Mouse (Mus musculus) Patski (cell line): ENCODE measurements around the gene Stard10. TPM values are rescaled to one million over a fixed set of nuclear protein-coding genes. Genes with fewer than 3 reads are reported as not detected.
A peak's percentile ranks its signal among the peaks of the same experiment; 100 is the strongest.

Experiments
- ATAC-seq: fragments of 100-300 bp; one replicate; pipeline ENCODE4 v1.8.0; 2021
- CTCF ChIA-PET: fragments of 350-600 bp; sonication (Branson Sonifier 250); formaldehyde crosslinking; loops from one replicate; lab custom pipeline; 2022; ENCODE audit warnings: inconsistent platforms; lab: Charles Lee
- POLR2A ChIA-PET: fragments of 350-600 bp; sonication (Branson Sonifier 250); formaldehyde crosslinking; loops from one replicate; lab custom pipeline; 2022; ENCODE audit warnings: antibody characterized with exemption, inconsistent platforms; lab: Charles Lee
- DNase-seq: peaks from one replicate; pipeline ENCODE4 v3.0.0-alpha.2; 2011; ENCODE audit warnings: low read depth, low spot score
- H3K27me3 ChIP-seq: fragments of 371-371 bp; one replicate; pipeline ENCODE4 v1.5.1; 2021
- CTCF ChIP-seq: fragments of 100-300 bp; IDR thresholded peaks from one replicate; pipeline ENCODE4 v1.5.1; 2021
- in situ Hi-C: fragments of 300-500 bp; cut with MboI; formaldehyde crosslinking; loops from 3 replicates; pipeline ENCODE4 v1.11.1; 2018; ENCODE audit warnings: low pct_unique_long_range_greater_than_20kb, mixed read lengths
- polyA plus RNA-seq: library from polyadenylated mRNA; unstranded; gene quantifications from one replicate; pipeline ENCODE4 v1.2.3, GENCODE M21; 2021

The Stard10 gene
- polyA plus RNA-seq, 1 experiment from 2014 or later = 68.5 TPM

GRCm38 (mm10) chr7:101376701-101377340 lies 59.9 kb downstream of the Stard10 start:
- ChIA-PET CTCF (interaction anchor here (1.1 to 3.2 kb wide), 2 partner anchors 36 to 66 kb away, joined by 3 to 17 read pairs; no protein-coding TSS in a partner anchor), POLR2A (no interaction called here)
- in situ Hi-C loops = loop anchor here (5.0 kb wide), 1 partner anchor 320 kb away; no protein-coding TSS in a partner anchor
- no peak for ATAC-seq
- no peaks in the 10 kb centered on the region for H3K27me3 ChIP-seq
- TF ChIP-seq CTCF = no peak
- no peak for DNase-seq

- H3K27me3 ChIP-seq = no peaks in the 10 kb centered on the region
- CTCF ChIA-PET = interaction anchor here (1.1 to 3.2 kb wide), 2 partner anchors 35 to 67 kb away, joined by 3 to 17 read pairs; no protein-coding TSS in a partner anchor
- DNase-seq (no peak), ATAC-seq (peak; percentile 22)
- POLR2A ChIA-PET = interaction anchor here (1.1 kb wide), 1 partner anchor 43 kb away, joined by 3 read pairs; no protein-coding TSS in a partner anchor
- in situ Hi-C loops = loop anchor here (5.0 kb wide), 1 partner anchor 321 kb away; no protein-coding TSS in a partner anchor
- no peak for TF ChIP-seq CTCF
Measured at GRCm38 (mm10) chr7:101377741-101378262, 60.9 kb downstream of the Stard10 start.

- CTCF ChIA-PET = interaction anchor here (1.1 to 3.2 kb wide), 2 partner anchors 34 to 67 kb away, joined by 3 to 17 read pairs; no protein-coding TSS in a partner anchor
- no peaks in the 10 kb centered on the region for H3K27me3 ChIP-seq
- POLR2A ChIA-PET = interaction anchor here (1.1 kb wide), 1 partner anchor 44 kb away, joined by 3 read pairs; no protein-coding TSS in a partner anchor
- TF ChIP-seq CTCF = no peak
- in situ Hi-C loops = loop anchor here (5.0 kb wide), 1 partner anchor 321 kb away; no protein-coding TSS in a partner anchor
- no peak for ATAC-seq
- DNase-seq = no peak
Measured at GRCm38 (mm10) chr7:101378285-101378684, 61.4 kb downstream of the Stard10 start.

- ChIA-PET CTCF (interaction anchor here (1.4 kb wide), 1 partner anchor 68 kb away, joined by 4 read pairs; no protein-coding TSS in a partner anchor), POLR2A (no interaction called here)
- ATAC-seq (no peak), DNase-seq (no peak)
- TF ChIP-seq CTCF = no peak
- in situ Hi-C loops = loop anchor here (5.0 kb wide), 1 partner anchor 322 kb away; no protein-coding TSS in a partner anchor
- no peaks in the 10 kb centered on the region for H3K27me3 ChIP-seq
Measured at GRCm38 (mm10) chr7:101378796-101379465, 62.0 kb downstream of the Stard10 start.

- no peak for TF ChIP-seq CTCF
- ATAC-seq (no peak), DNase-seq (no peak)
- in situ Hi-C loops = loop anchor here (5.0 kb wide), 1 partner anchor 322 kb away; no protein-coding TSS in a partner anchor
- CTCF ChIA-PET = interaction anchor here (1.4 kb wide), 1 partner anchor 69 kb away, joined by 4 read pairs; no protein-coding TSS in a partner anchor
- POLR2A ChIA-PET = no interaction called here
- H3K27me3 ChIP-seq = no peaks in the 10 kb centered on the region
Measured at GRCm38 (mm10) chr7:101379732-101380131, 62.8 kb downstream of the Stard10 start.

- POLR2A ChIA-PET = no interaction called here
- no peaks in the 10 kb centered on the region for H3K27me3 ChIP-seq
- no peak for ATAC-seq
- CTCF ChIA-PET = interaction anchor here (1.3 kb wide), 1 partner anchor 16 kb away, joined by 4 read pairs; no protein-coding TSS in a partner anchor
- TF ChIP-seq CTCF = no peak
- in situ Hi-C loops = no loop called here
- DNase-seq = no peak
Measured at GRCm38 (mm10) chr7:101381512-101381911, 64.6 kb downstream of the Stard10 start.

- ChIA-PET POLR2A (no interaction called here), CTCF (interaction anchor here (0.9 to 1.3 kb wide), 2 partner anchors 15 to 95 kb away, joined by 3 to 4 read pairs; no protein-coding TSS in a partner anchor)
- no peak for ATAC-seq
- no peaks in the 10 kb centered on the region for H3K27me3 ChIP-seq
- in situ Hi-C loops = no loop called here
- DNase-seq = peak; percentile 22
- no peak for TF ChIP-seq CTCF
Measured at GRCm38 (mm10) chr7:101382378-101382777, 65.5 kb downstream of the Stard10 start.

GRCm38 (mm10) chr7:101383756-101384155 lies 66.9 kb downstream of the Stard10 start:
- DNase-seq = no peak
- no peak for ATAC-seq
- POLR2A ChIA-PET = no interaction called here
- in situ Hi-C loops = no loop called here
- no peaks in the 10 kb centered on the region for H3K27me3 ChIP-seq
- TF ChIP-seq CTCF = no peak
- CTCF ChIA-PET = interaction anchor here (1.1 kb wide), 1 partner anchor 14 kb away, joined by 3 read pairs; no protein-coding TSS in a partner anchor

- in situ Hi-C loops = no loop called here
- H3K27me3 ChIP-seq = no peaks in the 10 kb centered on the region
- ATAC-seq (no peak), DNase-seq (no peak)
- ChIA-PET POLR2A (no interaction called here), CTCF (no interaction called here)
- no peak for TF ChIP-seq CTCF
Measured at GRCm38 (mm10) chr7:101384931-101385330, 68.0 kb downstream of the Stard10 start.

GRCm38 (mm10) chr7:101385331-101385733 lies 68.4 kb downstream of the Stard10 start:
- CTCF ChIA-PET = no interaction called here
- in situ Hi-C loops = no loop called here
- no peaks in the 10 kb centered on the region for H3K27me3 ChIP-seq
- no peak for ATAC-seq
- no peak for TF ChIP-seq CTCF
- POLR2A ChIA-PET = no interaction called here
- DNase-seq = no peak
